28 mouse cellular contexts compared by ENCODE assay signal in the genomic region with DNA sequence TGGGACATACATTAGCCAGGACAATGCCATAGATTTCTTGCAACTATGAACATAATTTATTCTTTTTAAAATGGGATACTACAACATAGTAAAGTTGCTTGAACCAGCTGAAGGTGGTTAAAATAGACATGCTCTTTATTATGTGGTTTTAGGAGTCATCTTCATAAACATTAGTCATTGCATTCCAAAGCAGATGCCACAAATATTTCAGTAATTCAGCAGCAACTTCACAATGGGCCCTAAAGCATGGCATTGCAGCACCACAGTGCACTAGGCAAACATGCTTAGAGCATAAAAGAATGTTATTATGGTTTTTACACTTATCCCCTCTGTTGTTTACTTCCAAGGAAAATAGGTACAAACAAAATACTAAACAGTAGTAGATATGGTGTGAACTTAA.
DNase-seq lines count a peak whose midpoint lies in the region; ATAC-seq lines count a peak whose summit lies in the region.
"Had no signal": no experiment of that assay in that cellular context is flagged by ENCODE, and none has a peak within 500 bp of the region (broad histone marks: within the 10 kb centered on the region; RNA-seq: fewer than 3 reads in every experiment).

No protein-coding gene starts in this region.

- 0 out of 2 replicates have a peak overlapping the region, but pooled peaks have one; percentile 27 for H3K27ac ChIP-seq in forebrain, embryonic 15.5 days (replicated peaks)
- H3K27ac ChIP-seq in forebrain, embryonic 13.5 days, result no peak overlapping the region
- H3K27ac ChIP-seq in hindbrain, embryonic 10.5 days, result no peak overlapping the region
- H3K27ac ChIP-seq: embryonic facial prominence, embryonic 15.5 days; forebrain, embryonic 12.5 days; heart, adult 2 months; heart, embryonic 10.5 days; heart, embryonic 13.5 days; hindbrain, embryonic 12.5 days; hindbrain, embryonic 15.5 days had no signal

- H3K4me2 ChIP-seq in forebrain, embryonic 15.5 days (replicated peaks), result no peak overlapping the region
- H3K4me2 ChIP-seq in forebrain, embryonic 13.5 days, result no peak overlapping the region
- H3K4me2 ChIP-seq: embryonic facial prominence, embryonic 15.5 days; forebrain, embryonic 12.5 days; heart, embryonic 13.5 days; hindbrain, embryonic 12.5 days; hindbrain, embryonic 15.5 days had no signal

- no peaks in the 10 kb centered on the region for H3K36me3 ChIP-seq in forebrain, embryonic 15.5 days
- no peaks in the 10 kb centered on the region for H3K36me3 ChIP-seq in forebrain, embryonic 13.5 days (ENCODE audit: poor library complexity, severe bottlenecking)
- H3K36me3 ChIP-seq in hindbrain, embryonic 10.5 days, result no peaks in the 10 kb centered on the region
- H3K36me3 ChIP-seq: embryonic facial prominence, embryonic 15.5 days; forebrain, embryonic 12.5 days; G1E; heart, embryonic 10.5 days; heart, embryonic 13.5 days; hindbrain, embryonic 12.5 days; hindbrain, embryonic 15.5 days had no signal

- H3K9ac ChIP-seq in forebrain, embryonic 15.5 days (replicated peaks), result no peak overlapping the region
- no peak overlapping the region for H3K9ac ChIP-seq in forebrain, embryonic 13.5 days
- H3K9ac ChIP-seq: embryonic facial prominence, embryonic 15.5 days; forebrain, embryonic 12.5 days; heart, embryonic 13.5 days; hindbrain, embryonic 12.5 days; hindbrain, embryonic 15.5 days had no signal

- peak; percentile 67 for DNase-seq in 3T3-L1 (ENCODE audit: low read depth, low spot score)
- peak; percentile 52 for DNase-seq in NIH3T3 (ENCODE audit: low read depth)
- no peak for DNase-seq in layer of hippocampus, postnatal 36 days
- no peak for DNase-seq in hindbrain, embryonic 10.5 days (ENCODE audit: low spot score)
- DNase-seq: adrenal gland, postnatal 10 days; adrenal gland, postnatal 36 days; cerebellum, adult 11 months; cerebellum, adult 2 months; cerebellum, adult 9-11 months; cerebellum, postnatal 25 days; gastrocnemius, postnatal 10 days; gastrocnemius, postnatal 36 days; heart, adult 2 months; heart, postnatal 14 days; heart, postnatal 4 days; kidney, adult 2 months had no signal

- no peak for ATAC-seq in forebrain, embryonic 15.5 days (replicated peaks)
- no peak for ATAC-seq in forebrain, embryonic 13.5 days
- ATAC-seq in frontal cortex, adult (ENCODE audit: low TSS enrichment), result no peak
- ATAC-seq: intestine, postnatal 0 days had no signal

- no peak overlapping the region for H3K4me3 ChIP-seq in forebrain, embryonic 15.5 days
- H3K4me3 ChIP-seq in forebrain, embryonic 13.5 days, result no peak overlapping the region
- no peak overlapping the region for H3K4me3 ChIP-seq in hindbrain, embryonic 10.5 days
- H3K4me3 ChIP-seq: embryonic facial prominence, embryonic 15.5 days; forebrain, embryonic 12.5 days; heart, adult 2 months; heart, embryonic 10.5 days; heart, embryonic 13.5 days; hindbrain, embryonic 12.5 days; hindbrain, embryonic 15.5 days had no signal

- peaks cover 13% of the 10 kb centered on the region for H3K4me1 ChIP-seq in forebrain, embryonic 15.5 days
- no peaks in the 10 kb centered on the region for H3K4me1 ChIP-seq in forebrain, embryonic 13.5 days
- H3K4me1 ChIP-seq in hindbrain, embryonic 10.5 days (replicated peaks), result no peaks in the 10 kb centered on the region
- H3K4me1 ChIP-seq: embryonic facial prominence, embryonic 15.5 days; forebrain, embryonic 12.5 days; heart, embryonic 10.5 days; hindbrain, embryonic 12.5 days; hindbrain, embryonic 15.5 days had no signal

- no peaks in the 10 kb centered on the region for H3K27me3 ChIP-seq in forebrain, embryonic 15.5 days
- no peaks in the 10 kb centered on the region for H3K27me3 ChIP-seq in forebrain, embryonic 13.5 days
- H3K27me3 ChIP-seq in hindbrain, embryonic 10.5 days (ENCODE audit: insufficient read depth, poor library complexity, severe bottlenecking), result no peaks in the 10 kb centered on the region
- H3K27me3 ChIP-seq: CH12.LX; embryonic facial prominence, embryonic 15.5 days; forebrain, embryonic 12.5 days; heart, embryonic 13.5 days; hindbrain, embryonic 12.5 days; hindbrain, embryonic 15.5 days had no signal

- no peaks in the 10 kb centered on the region for H3K9me3 ChIP-seq in forebrain, embryonic 15.5 days
- H3K9me3 ChIP-seq in forebrain, embryonic 13.5 days (replicated peaks), result no peaks in the 10 kb centered on the region
- H3K9me3 ChIP-seq in hindbrain, embryonic 10.5 days, result no peaks in the 10 kb centered on the region
- H3K9me3 ChIP-seq: embryonic facial prominence, embryonic 15.5 days; forebrain, embryonic 12.5 days; G1E; heart, embryonic 10.5 days; heart, embryonic 13.5 days; hindbrain, embryonic 12.5 days; hindbrain, embryonic 15.5 days had no signal

Comparison
In these comparisons a context has a peak if more than half of its experiments do, and no peak if none do; other contexts are left out.
1. DNase-seq: peak in 3T3-L1 (single experiment) and NIH3T3 (single experiment); none in layer of hippocampus, postnatal 36 days (0 of 2) and hindbrain, embryonic 10.5 days (single experiment).